Mouse (Mus musculus) cerebellum, postnatal 4 days (tissue): ENCODE measurements at regions not wholly inside any gene's neighbourhood (a gene's known extent, or its start where the extent isn't known, plus 50 kb on each side); places are given as distances from the start of the nearest gene placed in this dataset.
A peak's percentile ranks its signal among the peaks of the same experiment; 100 is the strongest.

Source experiments
- DNase-seq, 2 experiments: peaks; one replicate each; pipeline ENCODE4 v3.0.0; 2022; ENCODE audit warnings: low spot score in 2 of 2, mixed read lengths in 1 of 2

DNA sequence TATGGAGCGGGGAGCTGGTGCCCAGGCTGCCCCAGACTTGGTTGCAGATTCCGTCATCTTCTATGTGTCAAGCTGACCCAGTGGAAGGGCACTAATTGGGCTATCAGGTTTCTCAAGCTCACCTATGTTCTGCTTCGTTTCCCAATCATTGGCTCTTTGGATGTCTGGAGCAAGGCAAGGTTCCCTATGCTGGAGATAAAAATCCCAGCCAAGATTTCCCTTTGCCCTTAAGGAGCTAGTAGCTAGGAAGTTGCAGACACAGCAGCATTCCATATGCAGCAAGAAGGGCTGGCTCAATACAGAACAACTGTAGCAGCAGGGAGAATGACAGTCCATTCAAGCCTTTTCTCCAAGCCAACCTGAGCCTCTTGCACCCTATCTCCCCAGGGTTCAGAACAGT, 159.2 kb upstream of the Zfp706 start:
- no peak for DNase-seq

DNA sequence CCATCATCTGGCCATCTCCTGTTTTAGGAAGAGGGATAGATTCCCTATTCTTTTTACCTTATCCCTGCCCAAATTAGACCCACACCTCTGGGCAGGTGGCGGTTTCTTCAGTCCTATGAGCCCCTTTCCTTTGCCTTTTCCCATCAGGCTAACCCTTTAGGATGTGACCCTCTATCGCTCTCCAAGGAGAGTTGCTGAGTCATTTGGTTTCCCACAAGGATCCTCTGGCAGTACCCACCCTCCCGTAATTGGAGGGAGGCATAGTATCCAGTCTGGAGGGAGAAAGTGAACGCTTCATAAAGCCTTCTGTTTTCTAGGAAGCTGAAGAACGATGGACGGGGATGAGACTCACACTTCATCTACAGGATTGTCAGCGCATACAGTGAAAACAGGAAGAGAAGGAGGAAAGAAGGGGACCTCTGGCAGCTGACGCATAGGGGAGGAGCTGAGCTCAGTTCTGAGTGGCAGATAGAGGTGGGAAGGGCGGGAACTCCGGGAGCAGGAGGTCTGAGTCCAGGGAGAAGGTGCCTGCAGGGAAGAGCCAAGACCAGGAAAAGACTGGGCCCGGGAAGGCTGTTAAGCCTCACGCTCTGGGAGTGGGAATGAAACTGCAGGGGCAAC, 158.4 kb upstream of the Zfp706 start:
- DNase-seq = no peak

DNA sequence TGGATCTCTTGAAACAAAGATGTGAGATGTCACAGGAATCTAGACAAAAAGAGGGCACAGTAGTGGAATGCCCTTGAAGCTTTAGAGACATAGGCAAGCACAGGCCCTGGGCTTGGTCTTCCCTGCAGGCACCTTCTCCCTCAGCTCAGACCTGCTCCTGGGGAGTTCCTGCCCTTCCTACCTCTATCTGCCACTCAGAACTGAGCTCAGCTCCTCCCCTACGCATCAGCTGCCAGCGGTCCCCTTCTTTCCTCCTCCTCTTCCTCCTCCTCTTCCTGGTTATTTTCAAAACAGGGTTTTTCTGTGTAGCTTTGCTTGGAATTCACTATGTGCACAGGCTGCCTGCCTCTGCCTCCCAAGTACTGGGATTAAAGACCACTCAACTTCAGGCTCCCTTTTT, 157.6 kb upstream of the Zfp706 start:
- DNase-seq = no peak

DNA sequence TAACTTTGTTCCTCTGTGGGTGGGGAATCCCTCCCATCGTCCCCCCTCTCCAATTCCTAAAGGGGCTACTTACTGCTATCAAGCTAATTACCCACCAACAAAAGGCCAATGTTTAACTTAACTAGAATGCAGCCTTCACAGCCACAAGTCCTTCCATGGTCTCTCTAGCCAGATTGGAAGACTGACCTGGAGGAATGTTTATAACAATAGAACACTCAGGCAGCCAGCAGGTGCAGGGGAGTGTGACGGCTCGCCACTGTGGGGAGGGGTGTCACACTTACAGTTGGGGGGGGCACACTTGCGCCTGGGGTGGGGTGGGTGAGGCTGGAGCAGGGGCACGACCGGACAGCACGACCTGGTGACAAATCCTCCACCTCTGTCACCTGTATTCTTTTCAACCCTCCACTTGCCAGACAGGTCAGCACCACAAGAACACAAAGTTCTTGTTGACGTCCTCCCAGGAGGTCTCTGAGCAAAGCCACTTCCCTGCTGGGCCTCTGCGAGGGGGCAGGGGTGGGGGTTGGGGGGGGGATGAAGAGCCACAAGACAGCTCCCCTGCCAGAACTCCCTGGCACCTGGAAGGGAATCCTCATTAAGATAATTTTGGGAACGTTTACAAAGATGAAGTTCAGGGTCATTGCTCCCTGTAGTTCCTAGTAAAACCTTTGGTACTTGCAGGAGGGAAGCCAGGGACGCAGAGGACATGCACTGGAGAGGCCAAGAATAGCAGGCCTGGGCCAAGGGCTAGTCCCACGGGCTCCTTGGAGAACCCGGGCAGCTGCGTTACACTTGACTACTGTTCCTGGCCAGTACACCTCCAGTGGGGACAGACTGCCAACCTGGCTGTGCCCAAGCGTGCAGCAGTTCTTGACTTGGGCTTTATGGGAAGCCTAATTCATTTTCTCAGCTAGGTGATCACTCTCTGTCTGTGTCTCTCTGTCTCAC, 156.9 kb upstream of the Zfp706 start:
- DNase-seq = no peak

DNA sequence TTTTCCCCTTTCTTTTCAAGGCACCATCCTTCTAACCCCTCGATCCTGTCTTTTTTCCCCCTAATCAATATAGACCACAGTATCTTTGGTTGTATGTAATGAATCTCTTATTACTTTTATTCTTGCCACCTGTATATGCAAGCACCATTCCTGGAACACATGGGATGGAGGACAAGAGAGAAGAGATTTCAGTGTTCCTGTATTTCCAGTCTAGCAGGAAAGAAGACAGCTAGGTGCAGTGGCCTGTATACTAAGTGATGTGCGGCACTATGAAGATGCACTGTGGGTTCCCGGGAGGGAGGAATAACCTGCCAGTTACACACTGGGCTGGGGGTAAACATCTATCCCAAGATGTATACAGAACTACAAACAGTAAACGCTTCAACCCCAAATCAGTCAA, 152.4 kb upstream of the Zfp706 start:
- DNase-seq = no peak

DNA sequence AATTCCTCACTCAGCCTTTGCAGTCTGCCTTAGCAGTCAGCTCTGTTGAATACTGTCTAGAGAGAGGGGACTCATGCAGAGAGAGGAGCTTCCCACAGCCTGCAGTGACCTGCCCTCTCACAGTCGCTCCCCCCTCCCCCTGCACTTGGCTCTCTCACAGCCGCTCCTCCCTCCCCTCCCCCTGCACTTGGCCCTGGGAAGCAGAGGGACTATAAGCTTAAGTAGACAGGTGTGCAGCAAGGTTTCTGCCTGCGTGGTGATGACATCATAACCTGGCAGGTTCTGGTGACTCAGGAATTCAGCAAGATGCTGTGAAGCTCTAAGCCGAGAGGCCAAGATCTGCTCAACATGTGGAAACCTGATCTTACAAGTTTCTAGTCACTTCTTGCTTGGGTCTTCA, 151.8 kb upstream of the Zfp706 start:
- DNase-seq = peak in 1 of 2 experiments; percentile 10

DNA sequence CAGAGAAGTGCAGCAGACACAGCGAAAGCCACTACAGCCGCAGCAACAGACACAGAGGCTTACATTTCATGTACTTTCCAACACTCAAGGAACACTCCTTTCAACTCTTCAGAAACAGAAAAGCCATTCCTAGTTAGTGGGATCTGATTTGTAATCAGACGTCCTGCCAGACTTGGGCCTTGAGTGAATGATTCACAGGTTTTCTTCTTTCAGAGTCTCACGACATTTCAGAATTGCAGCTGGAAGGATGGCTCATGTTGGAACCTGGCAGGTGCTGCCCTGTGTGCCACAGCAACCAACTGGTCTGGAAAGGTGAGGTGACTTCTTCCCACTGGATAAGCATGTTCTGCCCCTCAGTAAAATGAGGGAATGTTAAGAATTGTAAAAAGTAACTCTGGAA, 149.8 kb upstream of the Zfp706 start:
- no peak for DNase-seq

DNA sequence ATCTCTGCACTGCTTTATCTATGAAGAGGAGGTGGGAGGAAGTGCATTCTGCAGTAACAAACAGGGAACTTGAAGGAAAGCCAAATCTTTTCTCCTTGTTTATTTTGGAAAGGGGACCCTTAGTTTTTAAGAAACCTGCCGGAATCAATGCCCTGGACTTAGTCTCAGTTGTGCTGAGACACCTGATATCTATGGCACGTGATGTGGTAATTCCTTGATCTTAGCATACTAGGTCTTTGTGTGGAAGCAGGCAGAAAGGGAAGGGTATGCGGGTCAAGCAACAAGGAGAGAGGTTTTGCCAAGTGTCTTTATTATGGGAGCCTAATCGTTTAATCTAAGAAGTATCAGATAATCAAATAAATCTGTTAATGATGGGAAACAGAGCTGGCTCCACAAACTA, 147.4 kb upstream of the Zfp706 start:
- no peak for DNase-seq

DNA sequence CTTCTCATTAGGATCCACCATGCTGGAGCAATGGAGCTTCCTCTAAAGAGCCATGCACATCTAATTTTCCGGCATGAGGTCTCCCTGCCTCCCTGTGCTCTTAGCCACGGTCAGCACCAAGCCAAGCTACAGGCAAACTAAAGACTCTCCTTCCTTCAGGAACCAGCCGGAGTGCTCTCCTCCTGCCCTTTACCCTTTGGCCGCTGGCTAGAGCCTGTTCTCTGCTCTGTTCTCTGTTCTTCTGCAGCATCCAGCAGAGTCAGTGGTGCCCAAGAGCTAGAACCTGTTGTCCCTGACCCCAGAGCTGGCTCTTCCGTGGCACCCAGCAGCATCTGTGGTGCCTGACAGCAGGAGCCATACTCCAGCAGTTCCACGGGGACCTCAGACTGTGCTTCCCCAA, 145.6 kb upstream of the Zfp706 start:
- DNase-seq = no peak

DNA sequence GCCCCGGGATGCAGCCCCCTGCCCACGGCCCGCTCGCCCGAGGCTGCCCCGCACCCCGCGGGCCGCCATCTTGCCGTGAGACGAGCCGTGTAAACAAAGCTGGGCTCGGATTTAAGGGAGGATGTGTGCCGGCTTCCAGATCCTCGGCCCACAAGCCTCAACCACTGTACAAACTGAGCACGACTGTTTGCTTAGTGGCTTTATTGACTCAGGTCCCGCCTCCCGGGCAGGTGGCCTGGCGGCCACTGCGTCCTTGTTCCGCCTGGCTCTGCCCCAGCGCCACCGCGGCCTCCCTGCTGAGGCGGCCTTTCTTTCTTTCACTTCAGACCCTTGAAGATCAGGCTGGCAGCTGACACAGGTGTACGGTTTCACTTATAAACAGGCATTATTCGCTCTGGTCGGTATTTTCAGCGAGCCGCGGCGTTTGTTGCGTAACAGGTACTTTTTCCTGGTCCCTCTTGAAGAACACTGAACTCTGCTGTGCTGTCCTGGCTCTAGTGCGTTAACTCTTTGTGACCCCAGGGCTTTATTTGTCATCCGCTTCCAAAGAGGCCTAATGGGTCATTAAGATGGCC, 128.1 kb upstream of the Zfp706 start:
- peak; percentile 40 to 62 for DNase-seq

DNA sequence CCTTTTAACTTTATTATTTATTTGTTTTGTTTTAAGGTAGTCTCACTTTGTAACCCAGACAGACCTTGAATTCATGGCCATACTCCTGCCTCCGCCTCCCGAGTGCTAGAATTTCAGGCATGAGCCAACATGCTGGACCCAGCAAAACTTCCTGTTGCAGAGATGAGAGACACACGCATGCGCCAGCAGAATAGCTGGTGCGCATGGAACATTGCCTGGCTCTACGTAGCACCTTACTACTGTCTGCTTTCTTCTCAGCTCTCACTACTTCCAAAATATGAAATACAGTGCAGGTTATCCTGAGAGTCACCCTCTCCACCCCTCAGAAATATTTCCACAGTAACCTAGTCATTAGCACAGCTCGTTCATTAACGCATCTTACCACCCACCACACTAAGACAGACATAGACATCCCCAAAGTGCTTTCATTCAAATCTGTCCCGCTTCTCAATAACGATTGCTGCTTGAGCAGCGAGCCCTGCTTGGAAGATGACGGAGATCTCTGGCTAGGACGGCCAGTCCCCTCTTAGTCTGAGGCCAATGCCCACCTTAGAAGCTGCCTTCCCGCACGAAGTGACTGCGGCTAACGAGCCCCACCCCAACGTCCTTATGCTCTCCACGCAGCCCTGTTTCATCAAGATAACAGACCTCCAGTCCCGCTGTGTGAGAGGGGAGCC, 127.5 kb upstream of the Zfp706 start:
- DNase-seq = peak in 1 of 2 experiments; percentile 10

DNA sequence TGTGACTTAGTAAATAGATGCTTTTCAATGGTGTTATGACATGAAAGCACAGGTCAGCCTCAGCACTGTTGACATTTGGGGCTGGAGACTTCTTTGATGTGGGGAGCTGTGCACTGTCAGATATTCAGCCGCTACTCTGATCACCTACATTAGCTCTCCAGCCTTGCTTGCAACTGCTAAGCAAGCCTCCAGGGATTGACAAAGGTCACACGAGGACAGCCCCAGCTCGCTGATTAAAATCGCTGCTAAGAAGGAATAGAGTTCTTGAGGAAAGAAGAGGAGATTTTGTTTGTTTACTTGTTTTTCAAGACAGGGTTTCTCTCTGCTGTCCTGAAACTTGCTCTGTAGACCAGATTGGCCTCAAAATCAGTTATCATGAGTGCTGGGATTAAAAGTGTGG, 126.8 kb upstream of the Zfp706 start:
- DNase-seq = peak in 1 of 2 experiments; percentile 5

DNA sequence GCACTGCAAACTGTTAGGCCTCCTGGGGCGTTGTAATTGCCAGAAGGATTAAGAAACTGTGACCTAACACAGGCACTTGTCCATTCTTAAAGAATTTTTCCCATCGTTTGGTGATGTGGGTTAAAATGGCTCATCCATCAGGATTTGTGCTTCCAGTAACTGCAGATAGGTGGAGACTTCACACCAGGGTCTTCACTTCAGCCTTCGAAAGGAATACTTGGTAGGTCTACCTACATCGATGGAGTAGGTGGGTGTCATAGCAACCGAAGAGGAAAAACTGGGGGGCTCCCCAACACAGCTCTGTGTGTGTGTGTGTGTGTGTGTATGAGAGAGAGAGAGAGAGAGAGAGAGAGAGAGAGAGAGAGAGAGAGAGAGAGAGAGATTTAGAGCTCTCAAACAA, 126.3 kb upstream of the Zfp706 start:
- peak in 1 of 2 experiments; percentile 25 for DNase-seq

DNA sequence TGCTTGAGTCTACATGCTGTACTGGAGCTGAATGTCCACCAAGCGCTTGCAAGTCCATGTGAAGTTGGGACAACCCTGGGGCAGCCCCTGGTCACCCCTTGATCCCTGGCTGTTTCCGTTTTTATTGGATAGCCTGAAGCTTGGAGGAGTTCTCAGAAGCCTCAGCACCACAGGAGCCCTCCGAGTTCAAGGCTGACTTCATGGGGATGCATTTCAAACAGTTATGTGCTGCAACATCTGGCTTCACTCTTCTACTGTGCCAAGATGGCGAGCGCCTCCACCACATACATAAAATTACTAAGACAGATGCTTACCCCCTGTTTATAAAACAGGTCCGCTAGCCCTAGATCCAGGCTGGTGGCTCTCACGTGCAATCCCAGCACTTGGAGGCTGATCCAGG, 120.1 kb upstream of the Zfp706 start:
- no peak for DNase-seq

DNA sequence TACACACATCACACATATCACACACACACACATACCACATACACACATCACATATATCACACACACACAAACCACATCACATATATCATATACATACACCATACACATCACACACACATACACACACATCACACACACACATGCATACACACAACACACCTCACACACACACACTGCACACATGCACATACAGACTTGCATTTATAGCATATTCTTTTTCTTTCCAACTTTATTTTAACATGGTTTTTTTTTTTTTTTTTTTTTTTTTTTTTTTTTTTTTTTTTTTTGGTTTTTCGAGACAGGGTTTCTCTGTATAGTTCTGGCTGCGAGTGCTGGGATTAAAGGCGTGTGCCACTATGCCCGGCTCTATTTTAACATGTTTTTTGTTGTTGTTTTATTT, 119.6 kb upstream of the Zfp706 start:
- no peak for DNase-seq

DNA sequence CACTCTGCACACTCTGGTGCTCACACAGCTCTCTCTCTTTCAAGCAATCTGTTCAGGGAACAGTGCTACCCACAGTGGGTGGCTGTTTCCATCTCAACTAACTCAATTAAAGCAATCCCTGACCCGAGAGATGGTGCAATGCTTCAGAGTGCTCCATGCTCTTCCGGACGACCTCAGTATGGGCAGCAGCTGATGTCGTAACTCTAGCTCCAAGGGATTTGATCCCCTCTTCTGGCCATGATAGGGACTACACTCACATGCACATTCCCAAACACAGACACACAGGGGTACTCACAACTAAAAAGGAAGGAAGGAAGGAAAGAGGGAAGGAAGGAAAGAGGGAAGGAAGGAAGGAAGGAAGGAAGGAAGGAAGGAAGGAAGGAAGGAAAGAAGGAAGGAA, 118.2 kb upstream of the Zfp706 start:
- DNase-seq = no peak

DNA sequence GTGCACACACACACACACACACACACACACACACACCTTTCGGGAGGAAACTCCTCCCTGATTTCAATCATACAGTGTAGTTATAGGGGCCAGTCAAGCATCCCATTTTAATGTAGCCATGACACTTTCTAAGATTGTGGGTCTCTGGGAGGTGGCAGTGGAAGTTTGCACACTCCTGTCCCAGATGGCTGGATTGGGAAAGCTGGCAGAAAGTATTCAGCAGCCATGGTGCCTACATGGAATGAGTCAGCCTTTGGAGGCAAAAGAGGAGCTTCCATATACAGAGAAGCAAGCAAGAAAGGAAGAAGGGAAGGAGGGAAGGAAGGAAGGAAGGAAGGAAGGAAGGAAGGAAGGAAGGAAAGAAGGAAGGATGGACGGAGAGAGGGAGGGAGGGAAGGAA, 117.4 kb upstream of the Zfp706 start:
- DNase-seq = no peak

DNA sequence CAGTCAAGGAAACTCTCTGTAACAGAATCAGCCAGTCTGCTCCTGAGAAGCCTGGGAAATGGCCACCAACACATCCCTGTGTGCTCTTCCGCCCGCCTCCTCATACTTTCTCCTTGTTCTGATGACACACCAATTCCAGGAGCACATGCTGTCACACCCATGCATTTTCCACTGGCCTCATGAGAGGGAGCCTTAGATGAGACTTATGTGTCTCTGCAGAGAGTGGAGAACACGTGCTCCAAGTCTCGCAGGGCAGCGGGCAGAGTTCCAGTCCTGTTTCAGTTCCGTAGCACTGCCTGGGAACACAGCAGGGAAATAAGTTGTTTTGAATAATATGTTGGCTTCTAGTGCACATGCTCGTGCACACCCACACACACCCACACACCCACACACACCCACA, 116.7 kb upstream of the Zfp706 start:
- no peak for DNase-seq

DNA sequence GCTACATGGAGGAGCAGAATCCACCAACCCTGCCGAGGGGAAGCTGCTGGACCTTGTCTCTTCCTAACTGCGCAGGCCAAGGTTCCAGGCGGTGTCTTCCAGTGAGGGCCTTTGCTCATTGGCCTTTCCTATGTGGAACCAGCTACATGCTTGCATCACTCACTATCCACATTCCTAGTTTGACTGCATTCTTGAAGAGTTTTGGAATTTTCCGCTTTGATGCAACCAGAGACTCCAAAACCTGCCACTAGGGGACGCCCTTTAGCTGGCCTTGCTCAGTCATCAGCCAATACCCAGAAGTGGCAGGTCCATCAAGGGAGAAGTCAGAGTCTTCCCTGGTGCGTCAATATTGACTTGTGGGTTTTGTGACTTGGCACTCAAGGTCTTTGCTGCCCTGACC, 112.8 kb upstream of the Zfp706 start:
- peak; percentile 77 to 85 for DNase-seq

DNA sequence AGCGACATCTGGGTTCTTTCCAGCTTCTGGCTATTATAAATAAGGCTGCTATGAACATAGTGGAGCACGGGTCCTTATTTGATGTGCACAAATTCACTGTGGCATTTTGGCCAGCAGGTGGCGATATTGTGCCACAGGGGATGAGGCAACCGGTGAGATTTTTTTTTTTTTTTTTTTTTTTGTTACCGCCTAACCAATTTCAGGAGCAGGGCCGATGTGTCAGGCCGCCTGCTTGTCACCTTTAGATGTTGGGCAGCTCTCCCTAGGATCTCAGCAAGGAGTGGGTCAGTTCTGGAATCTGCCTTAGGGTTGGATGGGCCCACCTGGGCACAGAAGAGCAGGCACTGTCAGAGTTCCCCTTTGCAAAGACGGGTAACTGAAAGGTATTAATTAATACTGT, 106.5 kb upstream of the Zfp706 start:
- peak; percentile 69 to 73 for DNase-seq

DNA sequence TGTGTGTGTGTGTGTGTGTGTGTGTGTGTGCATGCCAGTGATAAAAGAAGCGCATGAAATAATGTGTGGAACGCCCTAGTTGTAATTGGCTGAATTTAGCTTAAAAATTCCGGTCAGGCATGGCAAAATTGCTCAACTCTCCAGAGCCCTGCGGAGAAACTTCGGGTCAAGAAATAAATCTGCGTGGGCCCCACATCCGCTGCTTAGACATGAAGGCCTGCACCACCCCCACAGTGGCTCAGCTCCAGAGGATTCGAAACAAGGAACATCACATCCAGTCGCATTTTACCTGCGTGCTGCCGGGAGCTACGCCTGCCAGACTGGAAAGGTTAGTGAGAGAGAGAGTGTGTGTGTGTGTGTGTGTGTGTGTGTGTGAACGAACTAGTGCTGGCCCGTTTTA, 102.9 kb upstream of the Zfp706 start:
- no peak for DNase-seq

DNA sequence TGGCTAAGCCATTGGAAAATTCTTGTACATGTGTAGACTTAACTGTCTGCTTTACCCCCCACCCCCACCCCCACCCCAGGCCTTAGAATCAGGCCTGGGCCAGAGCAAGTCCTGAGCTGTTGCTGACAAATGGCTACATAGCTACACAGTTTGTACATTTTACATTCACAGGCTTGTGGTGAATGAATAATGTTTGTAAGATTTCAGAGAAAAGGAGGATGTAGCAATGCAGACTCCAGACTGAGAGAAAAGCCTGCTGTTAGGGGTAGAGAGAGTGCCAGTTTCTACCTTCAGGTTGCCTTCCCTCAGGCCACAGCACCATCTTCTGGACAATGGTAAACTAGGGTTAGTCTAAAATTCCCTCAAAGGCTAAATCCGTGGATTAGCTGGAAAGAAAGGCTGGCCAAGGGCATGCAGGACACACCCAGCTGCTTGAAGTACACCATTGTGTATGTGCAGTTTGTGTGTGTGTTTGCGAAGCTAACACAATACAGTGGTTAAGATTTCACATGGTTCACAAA, 94.5 kb upstream of the Zfp706 start:
- DNase-seq = no peak
